Mouse (Mus musculus) cerebellum, adult 2 months (tissue): ENCODE results near the gene Zbtb2.

Experiments
- CTCF ChIP-seq: fragments of 200-500 bp; IDR thresholded peaks from 2 replicates; pipeline ENCODE4 v1.5.1; 2011; ENCODE audit warnings: low read depth, mild to moderate bottlenecking, control low read depth, low read length, moderate library complexity, borderline replicate concordance; ENCODE audit not compliant: insufficient read depth
- POLR2A ChIP-seq: fragments of 200-500 bp; IDR thresholded peaks from 2 replicates; pipeline ENCODE4 v1.6.1; 2011; ENCODE audit warnings: low read length, control low read depth, borderline replicate concordance; ENCODE audit not compliant: insufficient read depth

DNA sequence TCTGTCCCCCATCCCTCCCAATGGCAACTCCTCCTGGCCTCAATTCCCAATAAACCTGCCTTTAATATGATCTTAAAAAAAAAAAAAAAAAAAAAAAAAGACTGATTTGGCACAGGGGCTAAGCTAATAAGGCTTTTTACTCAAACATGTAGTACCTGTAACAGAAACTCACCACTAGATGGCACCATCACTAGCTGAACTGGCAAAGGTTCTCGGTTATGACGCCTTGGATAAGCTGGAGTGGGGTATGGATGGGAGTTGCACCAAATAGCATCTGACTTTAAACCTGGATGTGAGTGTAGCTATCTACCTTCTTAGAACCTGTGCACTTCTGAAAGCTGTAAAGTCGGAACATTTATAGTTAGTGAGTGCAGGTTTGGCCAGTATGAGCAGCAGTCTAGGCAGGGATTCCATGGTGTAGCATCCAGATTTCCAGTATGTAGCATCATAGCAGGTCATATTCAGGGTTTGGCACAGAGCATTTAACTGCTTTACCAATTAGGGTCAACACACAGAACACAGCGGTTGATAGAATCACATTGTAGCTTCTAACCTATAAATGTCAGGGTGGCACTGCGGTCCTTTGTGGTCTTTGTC lies 17.1 kb upstream of the Zbtb2 start:
- TF ChIP-seq CTCF, result peak; percentile 64; the same call in 1 of the 2 replicates
- TF ChIP-seq POLR2A, result no peak
